Mouse (Mus musculus): ENCODE measurements around the gene Ip6k1. TPM values are rescaled to one million over a fixed set of nuclear protein-coding genes. Genes with fewer than 3 reads are reported as not detected.
A peak's percentile ranks its signal among the peaks of the same experiment; 100 is the strongest.

Gene Ip6k1
- polyA plus RNA-seq, 1 experiment from 2014 or later: 52.0 TPM

GRCm38 (mm10) chr9:107981684-107982605 lies 20.4 kb upstream of the Ip6k1 start:
- ATAC-seq: peak; percentile 15
- H3K9ac ChIP-seq (replicated peaks; ENCODE audit: low read depth): peak overlapping the region; percentile 32; the same call in 1 of the 2 replicates
- H3K4me2 ChIP-seq (replicated peaks; ENCODE audit: low read depth, low read length): peak overlapping the region; percentile 70
- H3K27ac ChIP-seq (ENCODE audit: low read length): peak overlapping the region; percentile 92
- H3K27me3 ChIP-seq (replicated peaks; ENCODE audit: insufficient read depth, low read length): no peaks in the 10 kb centered on the region
- H3K36me3 ChIP-seq (ENCODE audit: insufficient read depth, low read length): 0 out of 2 replicates have a peak, but pooled peaks cover 14% of the 10 kb centered on the region
- DNase-seq (ENCODE audit: low spot score): peak; percentile 79
- peaks cover 11% of the 10 kb centered on the region; the same call in 1 of the 2 replicates for H3K4me1 ChIP-seq (ENCODE audit: insufficient read depth, low read depth, low read length)
- WGBS: 27% methylated on average over 7 of the region's 7 CpGs
- H3K9me3 ChIP-seq (ENCODE audit: low read length): no peaks in the 10 kb centered on the region
- TF ChIP-seq EP300 (IDR thresholded peaks at IDR 0.05) (peak; percentile 33; the same call in 1 of the 2 replicates), CTCF (IDR thresholded peaks at IDR 0.05) (no peak)
- peak overlapping the region; percentile 59 for H3K4me3 ChIP-seq (ENCODE audit: low read depth, low read length)

DNA sequence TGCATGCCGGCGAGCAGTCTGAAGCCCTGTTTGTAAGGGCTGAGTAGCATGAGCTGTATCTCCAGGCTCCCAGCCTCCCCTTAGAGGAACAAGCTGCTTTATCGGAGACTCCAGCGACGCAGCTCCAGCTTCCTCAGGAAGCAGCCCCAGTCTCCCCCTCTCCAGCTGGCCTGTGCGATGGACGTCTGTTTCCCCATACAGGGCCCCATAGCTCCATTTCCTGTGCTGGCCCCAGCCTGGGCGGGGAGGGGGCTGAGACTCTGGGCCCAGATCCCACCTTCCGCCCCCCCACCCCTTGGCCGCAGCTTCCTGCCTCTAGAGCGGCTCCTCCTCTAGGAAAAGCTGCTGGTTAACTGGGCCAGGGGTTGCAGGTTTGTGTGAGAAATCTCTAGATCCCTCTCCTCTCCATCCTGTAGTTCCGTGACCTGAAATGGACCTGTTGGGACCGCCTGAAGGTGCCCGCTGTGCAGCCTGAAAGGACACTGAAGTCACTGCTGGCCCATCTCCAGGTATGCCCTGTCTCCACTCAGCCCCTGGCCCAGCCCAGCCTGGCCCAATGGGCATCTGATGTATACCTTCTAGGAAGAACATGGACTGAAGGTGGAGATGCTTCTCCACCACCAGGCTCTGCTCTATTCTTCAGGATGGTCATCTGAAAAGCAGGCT lies 19.5 kb upstream of the Ip6k1 start, which contains the start of gene Gm20661:
TSS of gene Gm20661 (plus strand) at position 378 of the 666 bp plus-strand sequence.
- Histone ChIP-seq H3K9me3 (ENCODE audit: low read length) (no peaks in the 10 kb centered on the region), H3K27me3 (replicated peaks; ENCODE audit: insufficient read depth, low read length) (no peaks in the 10 kb centered on the region), H3K9ac (replicated peaks; ENCODE audit: low read depth) (peak within 1 kb of the TSS; percentile 44), H3K4me1 (ENCODE audit: insufficient read depth, low read depth, low read length) (peaks cover 11% of the 10 kb centered on the region; the same call in 1 of the 2 replicates), H3K4me2 (replicated peaks; ENCODE audit: low read depth, low read length) (peak within 1 kb of the TSS; percentile 70), H3K4me3 (ENCODE audit: low read depth, low read length) (peak within 1 kb of the TSS; percentile 59), H3K36me3 (ENCODE audit: insufficient read depth, low read length) (0 out of 2 replicates have a peak, but pooled peaks cover 14% of the 10 kb centered on the region), H3K27ac (ENCODE audit: low read length) (peak within 1 kb of the TSS; percentile 92)
- ATAC-seq (peak; percentile 77), DNase-seq (ENCODE audit: low spot score) (peak; percentile 94)
- 16% methylated on average over 14 of the region's 14 CpGs for WGBS
- TF ChIP-seq EP300 (IDR thresholded peaks at IDR 0.05) (peak; percentile 91), CTCF (IDR thresholded peaks at IDR 0.05) (no peak)

DNA sequence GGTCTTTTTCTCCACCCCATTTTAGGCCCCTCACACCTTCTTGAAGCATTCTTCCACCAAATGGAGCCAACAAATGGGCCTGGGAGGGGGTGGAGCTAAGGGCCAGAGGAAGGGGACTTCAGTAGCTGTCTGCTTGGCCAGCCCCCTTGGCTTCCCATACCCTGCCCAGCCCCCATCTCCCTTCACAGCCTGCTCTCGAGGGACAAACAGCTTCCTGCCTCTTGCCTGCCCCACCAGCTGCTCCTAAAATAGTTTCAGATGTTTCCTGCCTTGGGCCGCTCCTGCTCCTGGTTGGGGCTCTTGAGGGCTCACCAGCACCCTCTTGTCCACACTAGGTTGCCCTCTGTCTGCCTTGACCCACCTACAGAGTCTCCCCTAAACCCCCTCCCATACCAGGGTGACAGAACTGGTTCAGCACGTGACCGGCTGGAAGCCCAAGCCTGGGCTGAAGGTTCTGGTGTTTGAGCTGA lies 18.8 kb upstream of the Ip6k1 start:
- peak; percentile 77 for ATAC-seq

DNA sequence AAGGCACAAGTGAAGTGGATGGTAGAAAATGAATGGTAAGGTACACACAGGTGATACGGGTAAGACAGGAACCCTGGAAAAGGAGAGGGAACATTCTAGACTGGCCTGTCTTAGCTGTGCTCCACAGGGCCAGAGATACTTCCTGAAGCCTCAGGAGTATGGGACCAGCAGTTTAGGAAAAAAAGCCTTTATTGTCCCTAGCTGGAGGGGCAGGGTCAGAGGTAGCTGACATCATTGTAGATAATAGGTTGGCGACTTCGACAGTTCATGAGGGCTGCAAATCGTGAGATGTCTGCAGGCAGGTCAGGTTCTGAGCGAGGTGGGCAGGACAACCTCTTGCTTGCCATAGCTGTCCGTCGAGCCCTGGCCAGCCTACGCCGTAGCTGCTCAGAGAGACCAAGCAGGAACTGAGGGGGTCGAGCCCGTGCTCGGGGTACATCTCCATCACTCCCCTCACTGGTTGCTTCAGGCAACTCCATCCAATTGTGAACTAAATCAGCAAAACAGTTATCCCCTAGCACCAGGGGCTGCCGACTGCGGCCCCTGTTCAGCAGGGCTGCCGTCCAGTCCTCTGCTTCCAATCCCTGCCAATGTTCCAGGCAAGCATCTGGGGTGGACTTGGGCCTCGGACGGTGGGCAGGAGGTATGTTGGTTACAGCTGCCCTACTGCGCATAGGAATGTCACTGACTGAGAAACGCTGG lies 18.1 kb upstream of the Ip6k1 start:
- peak overlapping the region; percentile 59 for H3K4me3 ChIP-seq (ENCODE audit: low read depth, low read length)
- H3K27me3 ChIP-seq (replicated peaks; ENCODE audit: insufficient read depth, low read length): no peaks in the 10 kb centered on the region
- DNase-seq (ENCODE audit: low spot score) (no peak), ATAC-seq (no peak)
- H3K4me1 ChIP-seq (ENCODE audit: insufficient read depth, low read depth, low read length): peaks cover 11% of the 10 kb centered on the region; the same call in 1 of the 2 replicates
- H3K4me2 ChIP-seq (replicated peaks; ENCODE audit: low read depth, low read length): peak overlapping the region; percentile 70
- H3K9ac ChIP-seq (replicated peaks; ENCODE audit: low read depth): peak overlapping the region; percentile 44
- no peaks in the 10 kb centered on the region for H3K9me3 ChIP-seq (ENCODE audit: low read length)
- 0 out of 2 replicates have a peak, but pooled peaks cover 11% of the 10 kb centered on the region for H3K36me3 ChIP-seq (ENCODE audit: insufficient read depth, low read length)
- peak overlapping the region; percentile 92 for H3K27ac ChIP-seq (ENCODE audit: low read length)
- WGBS: 23% methylated on average over 19 of the region's 19 CpGs
- TF ChIP-seq CTCF (IDR thresholded peaks at IDR 0.05) (no peak), EP300 (IDR thresholded peaks at IDR 0.05) (no peak)

More for the DNA sequence above, 18.8 kb upstream of the Ip6k1 start:
- H3K4me1 ChIP-seq (ENCODE audit: insufficient read depth, low read depth, low read length): peaks cover 11% of the 10 kb centered on the region; the same call in 1 of the 2 replicates
- no peak for TF ChIP-seq CTCF (IDR thresholded peaks at IDR 0.05)
- TF ChIP-seq EP300 (IDR thresholded peaks at IDR 0.05): no peak; the same call in 1 of the 2 replicates
- H3K27me3 ChIP-seq (replicated peaks; ENCODE audit: insufficient read depth, low read length): no peaks in the 10 kb centered on the region
- H3K27ac ChIP-seq (ENCODE audit: low read length): peak overlapping the region; percentile 92
- 0 out of 2 replicates have a peak, but pooled peaks cover 14% of the 10 kb centered on the region for H3K36me3 ChIP-seq (ENCODE audit: insufficient read depth, low read length)
- peak overlapping the region; percentile 70 for H3K4me2 ChIP-seq (replicated peaks; ENCODE audit: low read depth, low read length)
- no peaks in the 10 kb centered on the region for H3K9me3 ChIP-seq (ENCODE audit: low read length)
- peak; percentile 94 for DNase-seq (ENCODE audit: low spot score)
- WGBS: 3% methylated on average over 4 of the region's 4 CpGs
- peak overlapping the region; percentile 59; the same call in 1 of the 2 replicates for H3K4me3 ChIP-seq (ENCODE audit: low read depth, low read length)
- peak overlapping the region; percentile 44; the same call in 1 of the 2 replicates for H3K9ac ChIP-seq (replicated peaks; ENCODE audit: low read depth)

GRCm38 (mm10) chr9:107984754-107985055 lies 17.6 kb upstream of the Ip6k1 start:
- peak overlapping the region; percentile 92 for H3K27ac ChIP-seq (ENCODE audit: low read length)
- no peak for TF ChIP-seq CTCF (IDR thresholded peaks at IDR 0.05)
- TF ChIP-seq EP300 (IDR thresholded peaks at IDR 0.05): no peak
- H3K27me3 ChIP-seq (replicated peaks; ENCODE audit: insufficient read depth, low read length): no peaks in the 10 kb centered on the region
- peaks cover 11% of the 10 kb centered on the region; the same call in 1 of the 2 replicates for H3K4me1 ChIP-seq (ENCODE audit: insufficient read depth, low read depth, low read length)
- no peaks in the 10 kb centered on the region for H3K9me3 ChIP-seq (ENCODE audit: low read length)
- peak overlapping the region; percentile 59 for H3K4me3 ChIP-seq (ENCODE audit: low read depth, low read length)
- DNase-seq (ENCODE audit: low spot score) (no peak), ATAC-seq (no peak)
- peak overlapping the region; percentile 70 for H3K4me2 ChIP-seq (replicated peaks; ENCODE audit: low read depth, low read length)
- 32% methylated on average over 9 of the region's 9 CpGs for WGBS
- H3K9ac ChIP-seq (replicated peaks; ENCODE audit: low read depth): peak overlapping the region; percentile 44
- H3K36me3 ChIP-seq (ENCODE audit: insufficient read depth, low read length): 0 out of 2 replicates have a peak, but pooled peaks cover 6% of the 10 kb centered on the region
